Mouse (Mus musculus) left cerebral cortex, postnatal 14 days (tissue): ENCODE results near the gene Gnat1. TPM values are rescaled to one million over a fixed set of nuclear protein-coding genes. Genes with fewer than 3 reads are reported as not detected.

ENCODE experiments used
- DNase-seq, 2 experiments: peaks; one replicate each; pipeline ENCODE4 v3.0.0; 2021 to 2022; ENCODE audit warnings: low spot score in 2 of 2, mixed read lengths in 1 of 2
- intact Hi-C: fragments of 180-260 bp; cut with DNase I; formaldehyde crosslinking; loops from one replicate; pipeline ENCODE4 v1.15.1; 2025
- total RNA-seq, 2 experiments: library from RNA; stranded (reverse); gene quantifications; 2 replicates each; pipeline ENCODE4 v1.2.3; 2021

The Gnat1 gene
- total RNA-seq, 2 experiments from 2014 or later, result 0.42 to 0.66 TPM

DNA sequence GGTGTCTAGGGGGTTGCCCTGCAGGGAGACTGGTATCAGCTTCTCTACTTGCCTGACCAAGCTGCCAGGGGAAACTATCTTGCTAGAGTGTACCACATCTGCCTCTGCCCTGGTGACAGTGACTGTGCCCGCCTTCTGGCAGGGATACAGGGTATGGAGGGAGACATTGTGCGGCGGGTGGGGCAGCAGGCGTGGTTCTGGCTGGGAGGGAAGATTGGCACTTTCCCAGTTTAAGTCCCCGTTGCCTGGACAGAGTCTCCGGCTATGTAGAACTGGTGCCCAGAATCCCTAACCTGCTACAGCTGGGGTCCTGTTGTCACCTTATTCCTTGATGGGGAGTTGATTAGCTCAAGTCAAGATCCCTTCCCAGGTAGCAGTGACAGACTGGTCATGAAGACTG lies 47.0 kb downstream of the Gnat1 start:
- intact Hi-C loops, result no loop called here
- no peak for DNase-seq

DNA sequence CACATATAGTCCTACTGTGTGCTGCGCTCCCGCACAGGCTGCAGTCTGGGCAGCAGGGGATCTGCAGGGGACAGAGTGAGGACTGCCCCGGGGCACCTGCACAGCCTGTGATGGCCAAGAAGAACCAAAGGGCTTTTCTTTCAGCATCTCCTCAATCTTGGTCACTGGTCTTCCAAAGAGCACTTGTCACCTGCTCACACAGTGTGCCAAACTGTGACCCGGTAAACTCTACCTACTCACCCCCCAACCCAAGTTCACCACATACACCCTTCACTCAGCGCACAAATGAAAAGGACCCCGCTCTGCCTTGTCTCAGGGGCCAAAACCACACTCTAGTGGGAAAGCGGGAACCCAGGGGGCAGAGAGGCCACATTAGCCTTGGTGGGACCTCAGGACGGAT lies 47.7 kb downstream of the Gnat1 start:
- DNase-seq, result no peak
- intact Hi-C loops, result no loop called here

DNA sequence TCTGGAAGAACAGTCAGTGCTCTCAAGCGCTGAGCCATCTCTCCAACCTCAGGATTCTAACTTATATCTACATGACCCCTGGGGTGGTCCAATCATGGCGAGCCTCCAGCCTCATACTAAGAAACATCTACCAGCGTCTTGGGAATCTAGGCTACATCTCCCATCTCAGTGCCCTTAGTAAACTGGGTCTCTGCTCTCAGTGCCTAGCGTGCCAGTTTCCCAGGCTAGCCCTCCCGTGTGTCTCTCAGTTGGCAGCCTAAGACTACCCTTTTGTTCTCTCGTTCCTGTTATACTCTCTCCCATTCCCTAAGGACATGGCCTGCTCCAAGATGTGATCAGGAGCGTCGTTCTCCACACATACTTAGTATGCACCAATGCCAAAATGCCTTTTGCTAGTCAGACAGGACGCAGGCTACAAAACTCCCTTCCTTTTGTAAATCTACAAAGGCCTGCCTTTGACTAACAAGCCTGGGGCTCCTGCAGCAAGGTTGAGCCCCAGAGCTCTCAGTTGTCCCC lies 48.1 kb downstream of the Gnat1 start:
- no peak for DNase-seq
- intact Hi-C loops, result no loop called here

DNA sequence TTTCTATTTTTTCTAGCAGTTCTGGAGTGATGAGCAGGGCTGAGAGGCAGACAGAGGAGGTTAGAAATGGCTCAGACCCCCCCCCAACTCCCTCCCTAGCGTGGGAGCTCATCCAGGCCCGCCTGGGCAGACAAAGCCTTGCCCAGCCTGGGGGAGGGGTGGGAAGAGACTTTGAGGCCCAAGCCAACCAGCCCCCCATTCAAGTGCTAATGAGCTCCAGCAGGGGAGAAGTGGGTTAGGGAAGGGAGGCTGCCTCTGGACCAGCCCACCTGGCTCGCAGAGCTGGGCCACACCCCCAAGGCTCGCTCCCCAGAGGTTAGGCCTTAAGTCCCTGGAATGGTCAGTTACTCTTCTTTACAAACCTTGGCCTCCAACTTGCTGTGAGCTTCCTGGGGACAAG lies 48.9 kb downstream of the Gnat1 start:
- intact Hi-C loops, result no loop called here
- DNase-seq, result peak in 1 of 2 experiments; percentile 62

DNA sequence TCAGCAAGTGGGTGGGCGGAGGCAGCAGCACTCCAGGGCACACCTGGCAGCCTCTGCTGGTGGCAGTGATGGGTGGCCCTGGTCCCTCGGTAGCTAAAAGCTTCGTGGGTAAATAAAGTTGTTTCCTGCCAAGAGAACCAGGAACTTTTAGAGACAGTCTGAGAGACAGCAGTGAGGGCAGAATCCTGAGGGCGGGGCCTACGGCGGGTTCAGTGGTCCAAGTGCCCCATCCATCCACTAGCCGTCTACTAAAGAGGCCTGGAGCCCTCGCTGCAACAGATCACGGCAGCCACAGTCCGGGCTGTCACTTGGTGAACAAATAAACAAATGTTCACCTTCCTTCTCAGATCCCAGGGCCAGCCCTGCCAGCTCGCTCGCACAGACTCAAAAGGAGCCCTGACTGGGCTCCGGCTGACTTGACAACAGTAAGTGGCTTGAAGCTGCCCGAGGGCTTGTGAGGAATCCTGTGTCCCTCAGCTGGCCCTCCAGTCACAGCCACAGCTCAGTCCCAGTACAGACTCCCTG lies 49.5 kb downstream of the Gnat1 start:
- intact Hi-C loops, result no loop called here
- DNase-seq, result peak in 1 of 2 experiments; percentile 48

DNA sequence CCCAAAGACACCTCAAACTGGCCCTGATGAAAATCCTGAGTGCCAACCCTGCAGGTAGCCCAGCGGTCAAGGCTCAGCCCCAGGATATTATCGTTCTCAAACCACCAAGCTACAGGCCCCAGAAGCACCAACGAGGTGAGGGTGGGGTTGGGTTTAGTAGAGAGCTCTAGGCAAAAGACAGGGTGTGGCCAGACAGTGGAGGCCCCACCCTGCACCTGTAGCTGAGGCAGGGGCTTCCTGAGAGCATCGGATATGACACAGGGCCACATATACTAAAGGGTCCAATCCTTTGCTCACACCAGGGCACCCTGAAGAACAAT lies 50.1 kb downstream of the Gnat1 start:
- intact Hi-C loops, result no loop called here
- DNase-seq, result no peak

DNA sequence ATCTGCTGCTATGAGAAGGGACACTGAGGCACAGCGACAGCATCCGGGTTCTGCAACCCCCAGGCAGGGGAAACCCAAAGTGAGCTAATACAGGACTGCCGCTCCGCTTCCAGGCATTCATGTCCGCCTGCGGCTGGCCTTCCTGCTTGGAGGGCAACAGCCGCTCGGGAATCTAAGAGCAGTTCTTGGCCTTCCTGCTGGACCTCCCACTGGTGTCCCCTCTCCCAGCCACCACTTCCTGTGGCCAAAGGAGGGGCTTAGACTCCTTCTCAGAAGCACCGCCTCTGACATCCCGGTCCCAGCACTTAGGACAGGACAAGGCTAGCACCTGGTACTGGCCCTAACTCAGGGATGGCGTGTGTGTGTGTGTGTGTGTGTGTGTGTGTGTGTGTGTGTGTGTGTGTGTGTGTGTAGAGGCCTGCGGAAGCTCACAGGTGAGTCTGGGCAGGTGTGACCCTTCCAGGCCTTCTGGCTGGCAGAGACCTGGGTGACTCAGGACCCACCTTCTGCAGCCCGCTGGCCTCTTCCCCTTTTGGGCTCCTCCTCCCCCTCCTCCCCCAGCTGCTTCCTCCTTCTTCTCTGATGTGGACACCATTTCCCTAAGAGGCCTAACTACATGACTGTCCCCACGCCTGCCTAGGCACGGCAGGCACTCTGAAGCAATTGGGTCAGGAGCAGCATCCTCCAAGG lies 50.6 kb downstream of the Gnat1 start:
- intact Hi-C loops, result no loop called here
- no peak for DNase-seq

DNA sequence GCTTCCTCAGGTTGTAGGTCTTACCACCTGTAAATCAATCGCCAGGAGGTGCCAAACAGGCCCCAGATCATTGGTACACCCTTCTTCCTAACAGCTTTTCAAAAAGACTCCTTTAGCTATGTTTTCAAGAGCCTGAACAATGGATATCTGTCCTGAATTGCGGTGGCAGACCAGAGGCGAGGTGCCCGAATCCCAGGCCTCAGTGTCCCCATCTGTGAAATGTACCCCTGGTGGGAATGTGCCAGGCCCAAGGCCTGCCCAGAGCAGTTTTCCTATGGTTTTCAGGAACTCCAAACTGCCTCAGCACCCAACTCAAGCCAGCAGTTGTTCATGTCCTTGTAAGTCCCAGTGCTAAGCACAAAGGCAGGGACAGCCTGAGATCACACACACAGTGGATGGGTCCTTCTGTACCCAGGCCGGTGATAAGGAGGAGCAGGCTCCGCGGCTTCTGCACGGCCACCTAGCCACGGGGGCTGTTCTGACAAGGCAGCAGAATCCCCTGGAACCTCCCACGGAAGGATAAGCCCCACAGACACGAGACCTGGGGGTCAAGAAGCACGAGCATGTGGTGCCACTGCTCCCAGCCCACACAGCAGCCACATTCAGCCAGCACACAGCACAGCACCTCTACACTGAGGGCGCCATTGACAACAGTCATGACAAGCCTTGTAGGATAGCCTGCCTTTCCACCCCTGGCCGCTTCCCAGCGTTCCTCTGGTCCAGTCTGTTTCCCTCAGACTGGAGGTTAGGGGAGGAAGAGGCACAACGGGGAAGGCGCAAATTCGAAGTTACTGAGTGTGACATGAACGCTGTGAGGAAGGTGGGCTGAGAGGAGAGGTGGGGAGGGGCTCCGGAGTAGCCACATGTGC lies 51.9 kb downstream of the Gnat1 start:
- intact Hi-C loops, result loop anchor here (2.0 kb wide), 1 partner anchor 17 kb away; no protein-coding TSS in a partner anchor
- DNase-seq, result no peak

DNA sequence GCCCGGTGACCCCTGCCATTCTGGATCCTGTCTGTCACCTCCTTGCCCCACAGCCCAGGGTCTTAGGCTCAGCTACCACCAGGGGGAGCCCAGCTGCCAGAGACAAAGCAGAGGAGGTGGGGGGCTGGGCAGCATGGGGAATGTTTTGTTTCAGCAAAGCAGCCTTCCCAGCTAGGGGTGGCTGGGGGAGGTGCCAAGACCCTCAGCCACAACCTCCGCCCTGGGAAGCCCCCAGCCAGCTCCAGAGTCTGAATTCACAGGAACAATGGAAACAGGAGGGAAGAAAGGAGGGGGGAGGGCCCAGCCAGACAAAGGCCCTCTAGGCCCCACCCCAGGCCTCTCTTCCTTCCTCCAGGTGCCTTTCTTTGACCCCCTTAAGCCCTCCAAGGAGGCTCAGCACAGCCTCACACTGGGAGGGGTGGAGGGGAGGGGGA lies 52.7 kb downstream of the Gnat1 start:
- intact Hi-C loops, result loop anchor here (2.0 kb wide), 1 partner anchor 18 kb away; no protein-coding TSS in a partner anchor

DNA sequence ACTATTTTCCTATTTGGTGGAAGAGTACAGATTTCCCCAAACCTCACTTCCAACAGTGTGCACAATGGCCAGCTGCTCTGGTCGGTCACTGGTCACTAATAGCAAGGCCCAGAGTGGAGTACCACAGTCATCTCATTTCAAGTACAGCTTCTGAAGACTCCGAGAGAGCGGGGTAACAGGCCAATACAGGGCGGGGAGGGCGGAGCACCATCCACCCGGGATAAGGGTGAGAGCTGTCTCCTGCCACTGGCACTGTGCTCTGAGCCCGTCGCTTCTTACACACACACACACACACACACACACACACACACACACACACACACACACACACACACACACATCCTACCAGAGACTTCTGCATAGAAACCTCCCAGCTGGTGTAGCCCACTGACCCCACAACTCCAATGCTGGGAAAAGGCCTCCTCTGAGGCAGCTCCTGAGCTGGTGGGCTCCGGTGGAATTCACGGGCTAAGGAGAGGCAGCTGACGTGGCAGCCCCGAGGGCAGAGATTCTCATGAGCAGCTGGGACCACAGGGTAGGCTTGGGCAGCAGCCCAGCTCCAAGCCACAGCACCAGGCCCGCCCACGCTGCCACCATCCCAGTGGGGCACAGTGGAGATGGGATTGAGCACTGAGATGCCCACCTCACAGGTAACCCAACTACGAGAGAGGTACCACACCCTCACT lies 53.2 kb downstream of the Gnat1 start:
- DNase-seq, result no peak
- intact Hi-C loops, result loop anchor here (2.0 kb wide), 1 partner anchor 18 kb away; no protein-coding TSS in a partner anchor

More for the DNA sequence above, 52.7 kb downstream of the Gnat1 start:
- peak; percentile 81 to 88 for DNase-seq

DNA sequence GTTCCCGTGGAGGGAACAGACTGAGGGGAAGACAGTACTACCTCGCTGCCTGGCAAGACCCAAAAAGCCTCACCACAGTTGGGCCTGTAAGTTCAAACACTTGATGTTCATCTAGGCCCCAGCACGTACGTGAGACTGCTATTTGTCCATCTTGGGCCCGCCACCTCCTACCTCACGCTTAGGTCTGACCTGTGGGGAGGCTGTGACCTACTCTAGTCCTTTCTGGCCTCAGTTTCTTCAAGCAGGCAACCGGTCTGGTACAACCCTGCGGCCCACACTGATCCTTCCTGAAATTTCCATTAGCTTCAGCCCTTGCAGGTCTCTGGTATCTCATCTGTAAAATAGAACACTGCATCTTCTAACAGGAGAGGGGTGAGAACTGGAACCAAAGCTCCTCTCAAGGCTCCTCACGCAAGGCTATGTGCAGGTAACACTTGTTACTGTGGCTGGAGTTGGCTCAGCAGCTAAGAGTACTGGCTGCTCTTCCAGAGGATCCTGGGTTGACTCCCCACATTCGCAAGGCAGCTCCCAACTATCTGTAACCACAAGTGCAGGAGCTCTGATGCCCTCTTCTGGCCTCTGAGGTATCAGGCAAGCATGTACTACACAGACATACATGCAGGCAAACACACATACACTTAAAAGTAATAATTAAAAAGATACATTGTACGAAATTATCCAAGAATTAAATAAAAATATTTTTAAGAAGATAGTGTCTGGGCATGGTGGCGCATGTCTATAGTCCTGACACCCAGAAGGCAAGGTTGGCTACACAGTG lies 54.0 kb downstream of the Gnat1 start:
- intact Hi-C loops, result loop anchor here (2.0 kb wide), 1 partner anchor 19 kb away; no protein-coding TSS in a partner anchor
- no peak for DNase-seq

DNA sequence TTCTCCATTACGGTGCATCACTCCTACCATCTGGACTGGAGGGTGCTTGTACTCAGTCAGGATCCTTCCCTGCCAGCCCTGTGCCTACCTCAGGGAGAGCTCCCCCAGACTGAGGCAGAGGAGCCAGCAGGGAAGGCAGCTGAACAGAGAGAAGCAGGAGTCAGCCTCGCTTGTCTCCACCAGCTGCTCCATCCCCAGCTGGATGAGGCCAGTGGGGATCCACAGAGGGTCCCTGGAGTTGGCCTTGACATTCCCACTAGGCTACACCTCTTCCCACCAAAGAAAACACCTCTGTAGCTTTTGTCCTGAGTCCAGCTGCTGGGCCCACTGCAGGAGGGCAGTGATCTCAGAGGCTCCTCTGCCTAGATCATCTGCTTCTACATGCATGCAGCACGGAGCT lies 54.6 kb downstream of the Gnat1 start:
- DNase-seq, result no peak
- intact Hi-C loops, result no loop called here

DNA sequence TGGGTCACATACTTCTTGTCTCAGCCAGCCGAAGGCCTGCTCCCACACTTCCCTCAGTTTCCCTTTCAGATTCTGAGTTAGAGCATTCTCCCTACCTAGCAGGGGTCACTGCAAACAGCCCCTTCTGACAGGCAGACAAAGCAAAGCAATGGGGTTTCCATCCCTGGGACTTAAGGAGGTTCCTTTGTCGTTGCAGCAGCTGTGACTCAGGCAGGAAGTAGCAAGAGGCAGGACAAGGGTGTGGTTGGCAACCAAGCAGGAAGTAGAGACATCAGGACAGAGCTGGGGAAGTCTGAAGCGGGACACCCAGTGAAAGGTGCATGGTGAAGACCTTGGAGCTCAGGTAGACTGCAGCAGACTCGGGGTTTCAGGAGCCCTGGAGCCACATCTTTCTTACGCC lies 55.0 kb downstream of the Gnat1 start:
- DNase-seq, result no peak
- intact Hi-C loops, result no loop called here

Other genes with a start within 250 kb of the Gnat1 start
- 10 to 100 TPM; 33.0 to 35.3 TPM for gene Tmem115, start 145.8 kb downstream of the Gnat1 start, total RNA-seq
- gene Cyb561d2, start 137.5 kb downstream of the Gnat1 start, total RNA-seq, result 10 to 100 TPM; 20.7 to 24.9 TPM
- gene Nprl2, start 137.5 kb downstream of the Gnat1 start, total RNA-seq, result 10 to 100 TPM; 38.4 to 39.2 TPM
- gene Zmynd10, start 132.4 kb downstream of the Gnat1 start, total RNA-seq, result 1 to 10 TPM; 2.3 to 3.1 TPM
- 10 to 100 TPM; 14.0 to 14.6 TPM for gene Rassf1, start 128.2 kb downstream of the Gnat1 start, total RNA-seq
- gene Tusc2, start 116.5 kb downstream of the Gnat1 start, total RNA-seq, result 10 to 100 TPM; 77.2 to 79.0 TPM
- 10 to 100 TPM; 13.0 to 16.2 TPM for gene Hyal2, start 111.8 kb downstream of the Gnat1 start, total RNA-seq
- gene Hyal1, start 102.8 kb downstream of the Gnat1 start, total RNA-seq, result 1 to 10 TPM; 4.9 to 6.3 TPM
- gene Naa80, start 100.8 kb downstream of the Gnat1 start, total RNA-seq, result 1 to 10 TPM; 8.7 TPM
- 1 to 10 TPM in 1 of 2 experiments, under 1 TPM in 1; 0.78 to 1.4 TPM for gene Hyal3, start 98.9 kb downstream of the Gnat1 start, total RNA-seq
- 1 to 10 TPM; 8.9 to 9.7 TPM for gene Ifrd2, start 92.1 kb downstream of the Gnat1 start, total RNA-seq
- 1 to 10 TPM; 3.2 to 3.8 TPM for gene Sema3b, start 70.5 kb downstream of the Gnat1 start, total RNA-seq
- gene Gnai2, start 44.3 kb downstream of the Gnat1 start, total RNA-seq, result 100 to 1,000 TPM; 205 to 220 TPM
- gene Slc38a3, start 10.2 kb downstream of the Gnat1 start, total RNA-seq, result 10 to 100 TPM; 79.5 to 87.1 TPM
- 10 to 100 TPM; 11.7 to 16.2 TPM for gene Sema3f, start 30.8 kb upstream of the Gnat1 start, total RNA-seq
- 100 to 1,000 TPM; 147 to 166 TPM for gene Rbm5, start 91.3 kb upstream of the Gnat1 start, total RNA-seq
- gene Rbm6, start 193.5 kb upstream of the Gnat1 start, total RNA-seq, result 10 to 100 TPM; 57.0 to 57.8 TPM
- gene Mon1a, start 208.4 kb upstream of the Gnat1 start, total RNA-seq, result 10 to 100 TPM; 21.2 to 21.9 TPM
- gene Mst1r, start 227.2 kb upstream of the Gnat1 start, total RNA-seq, result 1 to 10 TPM; 1.2 to 1.7 TPM
- not detected for gene Actl11, start 248.8 kb upstream of the Gnat1 start, total RNA-seq